8 mouse cellular contexts compared by ENCODE assay signal in the genomic region with DNA sequence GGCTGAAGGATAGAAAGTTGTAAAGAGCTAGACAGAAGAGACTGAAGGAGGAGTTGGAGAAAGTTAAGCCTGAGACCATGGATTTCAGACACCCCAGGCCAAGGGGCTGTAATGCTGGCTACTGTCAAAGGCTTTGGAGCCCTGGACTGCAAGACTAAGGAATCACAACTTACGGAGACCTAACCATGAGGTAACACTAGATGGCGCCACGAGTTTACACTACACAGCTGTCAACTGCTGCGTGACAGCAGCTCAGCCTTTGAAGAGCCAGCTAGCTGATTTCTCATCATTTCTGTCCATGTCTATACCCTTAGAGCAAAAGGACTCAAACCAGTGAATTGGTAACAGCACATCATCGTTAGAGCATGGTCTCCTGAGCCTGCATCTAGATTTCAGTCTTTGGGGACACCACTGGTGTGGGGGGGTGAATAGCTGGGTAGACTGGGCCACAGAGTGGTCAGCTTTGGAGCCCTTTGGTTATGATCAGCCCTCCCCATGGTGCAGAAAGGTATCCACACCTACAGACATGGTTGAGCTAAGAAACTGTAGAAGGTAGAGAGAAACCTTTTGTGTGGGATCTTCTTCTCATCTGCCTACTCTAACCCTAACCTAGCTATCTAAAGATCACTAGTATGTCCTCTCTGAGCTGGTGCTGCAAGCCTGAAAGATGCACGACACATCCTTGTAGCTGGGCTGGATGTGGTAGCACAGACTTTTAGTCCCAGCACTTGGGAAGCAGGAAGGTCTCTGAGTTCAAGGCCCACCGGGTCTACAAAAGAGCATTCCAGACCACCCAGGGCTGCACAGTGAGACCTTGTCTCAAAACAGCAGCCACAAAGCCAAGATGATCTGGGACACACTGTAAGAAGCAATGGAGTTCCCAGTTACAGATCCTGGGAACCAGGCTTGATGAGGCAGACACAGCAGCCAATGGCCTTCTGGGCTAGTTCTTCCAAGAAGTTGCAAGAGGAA. TPM values are rescaled to one million over a fixed set of nuclear protein-coding genes. Genes with fewer than 3 reads are reported as not detected.
DNase-seq lines count a peak whose midpoint lies in the region; ATAC-seq and TF ChIP-seq lines count a peak whose summit lies in the region.

No protein-coding gene starts in this region.

- no peaks in the 10 kb centered on the region for H3K9me3 ChIP-seq in G1E (replicated peaks)
- no peaks in the 10 kb centered on the region for H3K9me3 ChIP-seq in forebrain, embryonic 16.5 days (ENCODE audit: control insufficient read depth, low read length)
- no peaks in the 10 kb centered on the region for H3K9me3 ChIP-seq in hindbrain, embryonic 11.5 days (ENCODE audit: control insufficient read depth, low read length)
- H3K9me3 ChIP-seq in lung, embryonic 16.5 days (ENCODE audit: control insufficient read depth, low read length) = no peaks in the 10 kb centered on the region

- peak; percentile 72 for DNase-seq in G1E (ENCODE audit: low spot score)
- DNase-seq in c-Kit-positive CD71-positive TER-119-positive erythroid progenitor cells, embryonic 14.5 days (ENCODE audit: low spot score) = peak; percentile 83
- peak; percentile 90 for DNase-seq in hindbrain, embryonic 11.5 days (ENCODE audit: low spot score)
- peak; percentile 78 for DNase-seq in layer of hippocampus, adult 9-10 months (ENCODE audit: low spot score)
- DNase-seq in ovary, postnatal 14 days (ENCODE audit: low spot score) = peak; percentile 75
- DNase-seq in thymus, postnatal 0 days (ENCODE audit: low spot score) = peak; percentile 90

- ATAC-seq in G1E (ENCODE audit: extremely low read depth, insufficient number of reproducible peaks, low FRiP score, poor library complexity, severe bottlenecking) = no peak
- ATAC-seq in forebrain, embryonic 16.5 days = peak; percentile 86
- peak; percentile 45; the same call in 1 of the 2 replicates for ATAC-seq in hindbrain, embryonic 11.5 days (ENCODE audit: low FRiP score)
- peak; percentile 83 for ATAC-seq in lung, embryonic 16.5 days (ENCODE audit: low read depth)

- no peak overlapping the region for H3K4me3 ChIP-seq in G1E (ENCODE audit: low read depth, low read length)
- H3K4me3 ChIP-seq in forebrain, embryonic 16.5 days (replicated peaks; ENCODE audit: low read length) = no peak overlapping the region
- H3K4me3 ChIP-seq in hindbrain, embryonic 11.5 days (ENCODE audit: low read depth, low read length) = no peak overlapping the region
- no peak overlapping the region for H3K4me3 ChIP-seq in lung, embryonic 16.5 days (ENCODE audit: low read length)

- H3K4me2 ChIP-seq in forebrain, embryonic 16.5 days (ENCODE audit: low read length) = no peak overlapping the region
- H3K4me2 ChIP-seq in hindbrain, embryonic 11.5 days (replicated peaks; ENCODE audit: low read depth, low read length) = no peak overlapping the region
- no peak overlapping the region for H3K4me2 ChIP-seq in lung, embryonic 16.5 days (ENCODE audit: low read depth, low read length)

- H3K27me3 ChIP-seq in G1E (ENCODE audit: insufficient read depth, low read length) = peaks cover 34% of the 10 kb centered on the region
- H3K27me3 ChIP-seq in forebrain, embryonic 16.5 days (replicated peaks; ENCODE audit: control insufficient read depth, insufficient read depth, low read length) = peaks cover 10% of the 10 kb centered on the region
- peaks cover 12% of the 10 kb centered on the region for H3K27me3 ChIP-seq in hindbrain, embryonic 11.5 days (ENCODE audit: control insufficient read depth, insufficient read depth, low read length)
- H3K27me3 ChIP-seq in lung, embryonic 16.5 days (ENCODE audit: control insufficient read depth, insufficient read depth, low read depth, low read length) = peaks cover 10% of the 10 kb centered on the region

- H3K36me3 ChIP-seq in G1E (replicated peaks) = peaks cover 24% of the 10 kb centered on the region
- no peaks in the 10 kb centered on the region for H3K36me3 ChIP-seq in forebrain, embryonic 16.5 days (ENCODE audit: control insufficient read depth, insufficient read depth)
- no peaks in the 10 kb centered on the region for H3K36me3 ChIP-seq in hindbrain, embryonic 11.5 days (ENCODE audit: control insufficient read depth, insufficient read depth, low read length)
- H3K36me3 ChIP-seq in lung, embryonic 16.5 days (ENCODE audit: control insufficient read depth, insufficient read depth, low read length) = peaks cover 2% of the 10 kb centered on the region; the same call in 1 of the 2 replicates

- peaks cover 3% of the 10 kb centered on the region for H3K4me1 ChIP-seq in G1E (ENCODE audit: insufficient read depth, low read depth, low read length)
- no peaks in the 10 kb centered on the region for H3K4me1 ChIP-seq in forebrain, embryonic 16.5 days (replicated peaks; ENCODE audit: control insufficient read depth, insufficient read depth, low read length)
- no peaks in the 10 kb centered on the region for H3K4me1 ChIP-seq in hindbrain, embryonic 11.5 days (replicated peaks; ENCODE audit: control insufficient read depth, insufficient read depth, low read length)
- H3K4me1 ChIP-seq in lung, embryonic 16.5 days (replicated peaks; ENCODE audit: control insufficient read depth, insufficient read depth, low read length) = no peaks in the 10 kb centered on the region

- H3K27ac ChIP-seq in forebrain, embryonic 16.5 days (ENCODE audit: low read length) = no peak overlapping the region
- H3K27ac ChIP-seq in hindbrain, embryonic 11.5 days (ENCODE audit: low read depth, low read length) = no peak overlapping the region
- no peak overlapping the region for H3K27ac ChIP-seq in lung, embryonic 16.5 days (ENCODE audit: low read length)

- WGBS in forebrain, embryonic 16.5 days = 24% methylated on average over 7 of the region's 7 CpGs
- 21% methylated on average over 7 of the region's 7 CpGs for WGBS in hindbrain, embryonic 11.5 days
- 19% methylated on average over 7 of the region's 7 CpGs for WGBS in lung, embryonic 16.5 days

- TF ChIP-seq CTCF in G1E (IDR thresholded peaks at IDR 0.05; ENCODE audit: low read depth, low read length) = peak; percentile 80

- no peak overlapping the region for H3K9ac ChIP-seq in forebrain, embryonic 16.5 days (replicated peaks; ENCODE audit: low read depth, low read length)
- no peak overlapping the region for H3K9ac ChIP-seq in hindbrain, embryonic 11.5 days (ENCODE audit: low read depth, low read length)
- H3K9ac ChIP-seq in lung, embryonic 16.5 days (ENCODE audit: low read length) = no peak overlapping the region

RNA-seq across cellular contexts. Expression of a gene that starts 7.0 kb away (rescaled TPM):
- not detected in 2 replicates for total RNA-seq in G1E (2014; fragmentation: Nextera tagmentation)
- total RNA-seq in G1E (2017) = not detected in 2 replicates
- polyA plus RNA-seq in G1E (2012) = not detected in 2 replicates
- 0.32 TPM in 1 of 2 replicates, not detected in the other for polyA plus RNA-seq in forebrain, embryonic 16.5 days (2015; fragmentation: Nextera tagmentation; extraction: Ambion mirVana)
- polyA plus RNA-seq in hindbrain, embryonic 11.5 days (2014; fragmentation: Nextera tagmentation; extraction: Ambion mirVana) = 1.5 and 2.3 TPM in 2 replicates
- polyA plus RNA-seq in lung, embryonic 16.5 days (2015; fragmentation: Nextera tagmentation; extraction: Ambion mirVana) = 0.87 and 1.2 TPM in 2 replicates
- polyA plus RNA-seq in thymus, postnatal 0 days (2015; fragmentation: Nextera tagmentation; extraction: Ambion mirVana) = 0.25 and 0.40 TPM in 2 replicates

RNA-seq across cellular contexts. Expression of a gene that starts 9.4 kb away (rescaled TPM):
- total RNA-seq in G1E (2014; fragmentation: Nextera tagmentation) (62.0 and 76.8 TPM in 2 replicates), G1E (2017) (34.6 and 39.2 TPM in 2 replicates)
- polyA plus RNA-seq in G1E (2012) = 10.1 and 14.6 TPM in 2 replicates
- 20.0 and 21.1 TPM in 2 replicates for polyA plus RNA-seq in forebrain, embryonic 16.5 days (2015; fragmentation: Nextera tagmentation; extraction: Ambion mirVana)
- polyA plus RNA-seq in hindbrain, embryonic 11.5 days (2014; fragmentation: Nextera tagmentation; extraction: Ambion mirVana) = 21.1 and 22.8 TPM in 2 replicates
- 36.1 and 39.4 TPM in 2 replicates for polyA plus RNA-seq in lung, embryonic 16.5 days (2015; fragmentation: Nextera tagmentation; extraction: Ambion mirVana)
- 48.7 and 53.4 TPM in 2 replicates for polyA plus RNA-seq in thymus, postnatal 0 days (2015; fragmentation: Nextera tagmentation; extraction: Ambion mirVana)

RNA-seq across cellular contexts. Expression of a gene that starts 18.2 kb away (rescaled TPM):
- total RNA-seq in G1E (2014; fragmentation: Nextera tagmentation) = not detected in 2 replicates
- 0.17 TPM in 1 of 2 replicates, not detected in the other for total RNA-seq in G1E (2017)
- 0.07 TPM in 1 of 2 replicates, not detected in the other for polyA plus RNA-seq in G1E (2012)
- not detected in 2 replicates for polyA plus RNA-seq in forebrain, embryonic 16.5 days (2015; fragmentation: Nextera tagmentation; extraction: Ambion mirVana)
- polyA plus RNA-seq in hindbrain, embryonic 11.5 days (2014; fragmentation: Nextera tagmentation; extraction: Ambion mirVana) = 0.11 TPM in 1 of 2 replicates, not detected in the other
- polyA plus RNA-seq in lung, embryonic 16.5 days (2015; fragmentation: Nextera tagmentation; extraction: Ambion mirVana) = not detected in 2 replicates
- polyA plus RNA-seq in thymus, postnatal 0 days (2015; fragmentation: Nextera tagmentation; extraction: Ambion mirVana) = 0.82 and 1.6 TPM in 2 replicates

RNA-seq across cellular contexts. Expression of a gene that starts 21.5 kb away (rescaled TPM):
- total RNA-seq in G1E (2014; fragmentation: Nextera tagmentation) (54.6 and 63.5 TPM in 2 replicates), G1E (2017) (185 and 206 TPM in 2 replicates)
- 372 and 429 TPM in 2 replicates for polyA plus RNA-seq in G1E (2012)
- polyA plus RNA-seq in forebrain, embryonic 16.5 days (2015; fragmentation: Nextera tagmentation; extraction: Ambion mirVana) = 220 and 233 TPM in 2 replicates
- 198 and 223 TPM in 2 replicates for polyA plus RNA-seq in hindbrain, embryonic 11.5 days (2014; fragmentation: Nextera tagmentation; extraction: Ambion mirVana)
- polyA plus RNA-seq in lung, embryonic 16.5 days (2015; fragmentation: Nextera tagmentation; extraction: Ambion mirVana) = 204 and 217 TPM in 2 replicates
- 304 and 335 TPM in 2 replicates for polyA plus RNA-seq in thymus, postnatal 0 days (2015; fragmentation: Nextera tagmentation; extraction: Ambion mirVana)

RNA-seq across cellular contexts. Expression of a gene that starts 27.9 kb away (rescaled TPM):
- total RNA-seq in G1E (2014; fragmentation: Nextera tagmentation) (3,970 and 4,105 TPM in 2 replicates), G1E (2017) (950 and 975 TPM in 2 replicates)
- polyA plus RNA-seq in G1E (2012) = 2,688 and 3,723 TPM in 2 replicates
- 787 and 797 TPM in 2 replicates for polyA plus RNA-seq in forebrain, embryonic 16.5 days (2015; fragmentation: Nextera tagmentation; extraction: Ambion mirVana)
- 1,264 and 1,299 TPM in 2 replicates for polyA plus RNA-seq in hindbrain, embryonic 11.5 days (2014; fragmentation: Nextera tagmentation; extraction: Ambion mirVana)
- 1,342 and 1,356 TPM in 2 replicates for polyA plus RNA-seq in lung, embryonic 16.5 days (2015; fragmentation: Nextera tagmentation; extraction: Ambion mirVana)
- polyA plus RNA-seq in thymus, postnatal 0 days (2015; fragmentation: Nextera tagmentation; extraction: Ambion mirVana) = 1,372 and 1,374 TPM in 2 replicates
